Mouse (Mus musculus): ENCODE data around the gene Dnaja4.

DNA sequence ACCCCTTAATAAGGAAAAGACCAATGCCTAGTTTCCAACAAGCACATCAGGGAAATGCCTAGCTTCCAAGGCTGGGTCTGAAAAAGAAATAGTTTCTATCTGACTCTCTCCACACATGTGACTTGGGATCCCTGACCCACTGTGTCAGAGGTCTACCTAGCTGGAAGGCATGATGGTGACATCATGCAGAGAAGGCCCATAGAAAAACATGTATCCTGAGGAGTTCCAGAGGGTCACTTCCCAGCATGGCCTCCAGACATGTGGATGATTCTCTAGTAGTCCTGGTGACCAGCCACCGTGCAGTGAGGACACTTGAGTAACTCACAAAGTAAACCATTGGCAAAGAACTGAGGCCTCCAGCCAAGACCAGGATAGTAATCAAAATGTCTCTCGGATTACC, 42.8 kb upstream of the Dnaja4 start:
- TF ChIP-seq CTCF (IDR thresholded peaks at IDR 0.05) (no peak), POLR2A (IDR thresholded peaks at IDR 0.05; ENCODE audit: insufficient read depth, low read depth, low read length) (no peak)
